Mouse (Mus musculus): Measurements from ENCODE around the gene Polr3k.

Gene Polr3k

DNA sequence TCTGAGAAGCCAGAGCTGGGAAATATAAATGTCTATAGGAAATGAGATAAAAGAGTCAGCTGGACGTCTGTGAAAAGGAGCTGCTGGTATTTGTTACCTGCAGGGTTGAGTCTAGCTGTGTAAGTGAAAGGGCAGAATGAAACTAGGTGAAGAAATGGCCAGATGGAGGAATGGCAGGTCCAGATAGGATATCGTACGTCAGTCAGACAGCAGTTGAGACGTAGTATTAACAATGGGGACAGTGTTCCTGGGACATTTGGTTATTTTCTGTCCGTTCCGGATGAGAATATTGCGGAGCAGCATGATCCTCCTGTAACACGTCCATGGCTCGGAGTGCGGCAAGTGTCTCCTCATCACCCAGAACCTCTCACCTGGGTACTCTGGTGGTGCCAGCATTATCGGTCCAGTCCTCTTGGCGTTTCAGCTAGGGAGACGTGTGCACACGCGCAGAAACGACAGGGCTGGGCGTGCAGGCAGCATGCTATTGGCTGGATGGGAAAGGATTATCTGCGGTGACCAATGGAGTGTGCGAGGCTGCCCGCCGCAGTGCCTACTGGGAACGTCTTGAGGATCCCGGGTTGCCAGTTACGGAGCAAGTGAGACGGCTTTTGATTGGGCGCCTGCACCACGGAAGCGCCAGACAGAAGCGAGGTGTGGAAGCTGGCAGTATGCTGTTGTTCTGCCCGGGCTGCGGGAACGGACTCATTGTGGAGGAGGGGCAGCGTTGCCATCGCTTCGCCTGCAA is at the start of gene Polr3k:
Gene Polr3k (plus strand): TSS at position 547 of the 745 bp plus-strand sequence.
- peak; percentile 92 for DNase-seq (ENCODE audit: low spot score)

DNA sequence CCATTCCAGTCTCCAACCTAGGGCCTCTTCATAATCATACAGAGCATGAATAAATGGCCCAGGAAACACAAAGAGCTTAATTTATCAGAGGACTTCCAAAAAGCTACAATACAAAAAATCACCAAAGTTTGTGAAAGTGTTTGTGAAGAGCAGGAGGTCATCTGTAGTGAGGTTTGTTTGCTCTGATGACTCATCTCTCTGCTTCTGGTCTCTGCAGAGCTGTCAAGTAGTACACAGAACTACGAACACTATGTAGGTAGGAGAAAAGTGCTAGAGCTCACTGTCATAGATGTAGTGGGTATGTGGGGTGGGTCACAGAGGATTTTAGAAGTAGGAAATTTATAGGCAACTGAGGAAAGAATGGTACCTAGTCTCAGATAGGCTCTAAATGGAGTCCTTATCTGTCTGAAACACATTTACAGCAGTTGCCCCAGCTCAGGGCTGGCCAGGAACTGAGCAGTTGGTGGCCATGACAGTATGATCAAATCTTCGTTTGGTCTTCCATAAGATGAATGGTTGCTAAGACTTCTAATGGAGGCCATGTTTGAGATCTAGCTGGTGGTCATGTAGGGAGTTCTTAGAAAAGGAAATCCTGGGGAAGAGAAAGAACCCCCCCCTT is 35.0 kb upstream of the Polr3k start:
- DNase-seq (ENCODE audit: low spot score): no peak

DNA sequence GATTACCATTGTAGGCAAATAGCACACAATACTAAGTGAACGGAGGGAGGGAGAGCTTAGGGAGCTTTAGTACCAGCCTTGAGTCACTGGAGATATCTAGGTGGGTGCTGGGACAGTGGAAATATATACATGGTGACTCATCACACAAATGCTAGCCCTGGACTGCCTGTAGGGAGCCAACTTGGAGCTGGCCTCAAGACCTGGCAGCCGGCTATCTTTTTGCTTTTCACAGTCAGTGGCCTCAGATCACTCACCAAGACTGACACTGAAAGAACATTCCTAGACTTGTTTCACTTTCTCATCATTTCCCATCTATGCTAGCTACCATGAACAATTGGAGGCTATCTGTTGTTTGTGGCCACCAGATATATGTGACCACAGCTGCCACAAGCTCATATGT is 31.4 kb upstream of the Polr3k start:
- DNase-seq (ENCODE audit: low spot score): no peak

DNA sequence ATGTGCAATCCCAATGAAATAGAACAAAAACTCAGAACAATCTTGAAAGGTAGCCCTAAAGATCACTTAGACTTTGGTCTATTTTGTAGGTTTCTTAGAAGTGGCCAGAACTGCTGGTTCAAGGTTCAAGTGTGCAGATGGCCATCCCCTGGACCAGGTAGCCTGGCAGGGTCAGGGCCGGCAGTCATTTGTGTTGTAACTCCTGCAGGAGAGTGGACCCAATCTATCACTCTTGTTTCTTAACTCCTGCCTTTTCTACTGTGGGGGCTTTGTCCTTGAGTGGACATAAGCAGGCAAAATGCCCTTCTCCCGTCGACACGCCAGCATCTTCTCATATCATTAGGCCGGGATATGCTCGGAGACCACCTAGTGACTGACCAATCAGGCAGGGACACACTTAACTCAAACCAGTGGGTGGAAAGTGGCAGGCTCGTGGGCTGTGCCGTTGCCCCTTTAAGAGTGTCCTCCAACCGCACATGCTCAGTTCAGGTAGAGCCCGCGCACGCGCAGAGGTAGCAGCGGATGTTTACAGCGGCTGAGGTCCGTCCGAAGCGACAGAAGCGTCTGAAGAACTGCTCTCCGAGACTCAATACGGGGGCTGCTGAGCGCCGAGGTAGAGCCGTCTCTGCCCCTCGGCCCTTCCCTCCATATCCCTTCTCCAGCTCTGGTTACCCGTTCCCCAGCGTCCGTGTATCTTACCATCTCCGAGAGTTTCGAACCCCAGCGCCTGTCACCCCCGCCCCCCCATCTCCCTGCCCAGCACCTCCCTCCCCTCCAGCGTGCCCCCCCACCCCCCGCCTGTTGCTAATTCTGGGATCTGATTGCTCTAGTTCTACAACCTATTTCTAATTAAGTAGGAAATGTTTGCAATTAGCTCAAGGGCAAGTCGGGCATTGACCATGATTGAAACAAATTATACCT is 26.5 kb upstream of the Polr3k start, which contains the start of gene Pcmtd2:
Gene Pcmtd2 (plus strand): TSS at position 483 of the 921 bp plus-strand sequence.
- DNase-seq (ENCODE audit: low spot score): peak; percentile 80

DNA sequence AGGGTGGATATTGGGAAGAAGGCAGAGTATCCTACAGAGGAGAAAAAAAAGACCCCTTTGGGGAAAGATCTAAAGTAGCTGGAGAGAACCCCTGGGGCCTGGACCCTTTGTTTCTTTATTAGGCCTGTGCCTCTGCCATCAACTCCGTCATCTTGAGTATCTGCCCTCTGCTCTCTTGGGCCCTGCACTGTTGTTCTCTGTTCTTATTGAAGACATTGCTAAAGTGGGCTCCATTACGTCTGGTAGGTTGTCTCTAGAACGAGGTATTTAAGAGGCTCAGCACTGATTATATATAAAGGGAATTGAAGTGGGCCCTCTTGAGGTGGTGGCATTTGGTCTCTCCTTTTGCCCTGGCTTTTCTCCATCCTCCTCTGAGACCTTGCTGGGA is 25.9 kb upstream of the Polr3k start:
- no peak for DNase-seq (ENCODE audit: low spot score)

DNA sequence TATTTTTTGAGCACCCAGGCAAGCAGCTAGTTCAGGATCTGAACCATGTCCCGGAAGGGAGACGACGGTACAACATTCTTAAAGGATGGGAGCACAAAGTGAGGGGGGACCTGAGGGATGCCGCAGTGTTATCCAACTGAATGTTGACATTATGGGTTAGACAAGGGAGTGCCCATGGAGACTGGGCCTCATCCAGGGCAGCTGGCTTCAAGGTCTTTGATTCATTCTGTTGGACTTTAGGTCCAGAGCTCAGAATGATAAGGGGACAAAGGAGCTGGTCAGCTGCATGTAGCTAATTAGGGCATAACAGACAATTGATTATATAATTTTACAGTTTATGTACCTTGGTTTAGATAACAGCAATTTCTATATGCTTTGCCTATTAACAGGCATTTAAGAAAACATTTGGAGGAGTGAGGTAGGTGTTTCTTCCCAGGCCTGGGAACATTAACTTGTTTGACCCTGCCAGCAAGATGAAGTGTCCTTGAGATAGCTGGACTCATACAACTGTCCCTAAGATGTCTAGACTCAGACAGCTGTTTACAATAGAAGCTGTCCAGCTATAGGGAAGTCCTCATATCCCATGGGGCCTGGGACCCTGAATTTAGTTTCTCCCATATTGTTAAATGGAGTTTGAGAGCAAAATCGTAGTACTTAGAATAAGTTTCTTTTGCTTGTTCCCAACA is 18.3 kb upstream of the Polr3k start:
- no peak for DNase-seq (ENCODE audit: low spot score)

DNA sequence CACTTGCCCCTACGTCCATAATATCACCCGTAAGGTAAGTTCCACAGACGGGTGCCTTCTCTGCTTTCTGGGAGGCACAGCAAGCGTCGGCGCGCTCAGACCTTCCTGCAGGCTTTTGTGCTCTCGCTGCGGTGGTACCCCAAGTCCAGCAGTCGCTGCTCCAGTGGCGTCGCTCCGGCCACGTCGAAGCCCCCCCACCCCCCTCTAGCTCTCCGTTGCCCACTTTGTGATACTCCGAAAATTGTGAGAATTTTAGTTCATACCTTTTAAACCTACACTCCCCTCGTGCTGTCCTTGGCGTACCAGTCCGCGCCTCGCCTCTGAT is 361 bp downstream of the Polr3k start:
- no peak for DNase-seq (ENCODE audit: low spot score)

DNA sequence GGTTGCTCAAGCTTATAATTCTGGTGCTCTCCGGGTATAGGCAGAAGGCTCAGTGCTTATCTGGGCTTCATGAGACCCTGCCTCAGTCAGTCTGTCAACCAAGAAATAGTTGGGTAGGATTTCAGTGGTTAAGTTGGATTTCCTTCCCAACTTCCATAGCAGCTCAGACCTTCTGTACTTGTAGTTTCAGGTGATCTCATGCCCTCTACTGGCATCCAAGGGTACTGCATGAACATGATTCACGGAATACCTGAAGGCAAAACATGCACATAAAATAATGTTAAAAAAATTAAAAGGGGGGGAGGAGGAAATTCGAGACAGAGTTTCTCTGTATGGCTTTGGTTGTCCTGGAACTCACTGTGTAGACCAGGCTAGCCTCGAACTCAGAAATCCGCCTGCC is 2.8 kb downstream of the Polr3k start:
- peak; percentile 83 for DNase-seq (ENCODE audit: low spot score)

DNA sequence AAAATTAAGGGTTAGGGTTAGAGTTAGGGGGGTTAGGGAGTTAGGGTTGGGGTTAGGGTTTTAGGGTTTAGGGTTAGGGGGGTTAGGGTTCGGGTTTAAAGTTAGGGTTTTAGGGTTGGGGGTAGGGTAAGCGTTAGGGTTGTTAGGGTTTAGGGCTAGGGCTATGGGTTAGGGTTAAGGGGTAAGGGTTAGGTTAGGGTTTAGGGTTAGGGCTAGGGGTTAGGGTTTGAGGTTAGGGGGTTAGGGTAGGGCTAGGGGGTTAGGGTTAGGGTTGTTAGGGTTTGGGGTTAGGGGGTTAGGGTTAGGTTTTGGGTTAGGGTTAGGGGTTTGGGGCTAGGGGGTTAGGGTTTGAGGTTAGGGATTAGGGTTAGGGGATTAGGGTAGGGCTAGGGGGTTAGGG is 6.9 kb downstream of the Polr3k start:
- no peak for DNase-seq (ENCODE audit: low spot score)

DNA sequence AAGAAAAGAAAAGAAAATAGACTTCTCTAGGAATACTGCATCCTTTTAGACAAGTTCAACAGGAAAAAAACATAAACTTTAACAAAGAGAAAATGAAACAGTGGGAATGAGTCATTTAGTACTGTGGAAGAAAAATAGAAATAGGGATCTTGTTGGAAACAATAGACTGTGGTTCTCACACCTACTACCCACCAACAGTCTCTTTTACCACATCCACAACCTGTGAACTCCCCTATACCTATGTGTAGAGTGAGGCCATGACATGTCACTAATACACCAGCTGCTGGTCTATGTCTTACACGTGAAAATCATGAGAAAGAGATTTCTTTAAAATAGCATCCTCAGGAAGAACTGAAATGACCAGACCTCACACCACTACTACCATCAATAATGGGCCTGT is 14.8 kb downstream of the Polr3k start:
- no peak for DNase-seq (ENCODE audit: low spot score)

DNA sequence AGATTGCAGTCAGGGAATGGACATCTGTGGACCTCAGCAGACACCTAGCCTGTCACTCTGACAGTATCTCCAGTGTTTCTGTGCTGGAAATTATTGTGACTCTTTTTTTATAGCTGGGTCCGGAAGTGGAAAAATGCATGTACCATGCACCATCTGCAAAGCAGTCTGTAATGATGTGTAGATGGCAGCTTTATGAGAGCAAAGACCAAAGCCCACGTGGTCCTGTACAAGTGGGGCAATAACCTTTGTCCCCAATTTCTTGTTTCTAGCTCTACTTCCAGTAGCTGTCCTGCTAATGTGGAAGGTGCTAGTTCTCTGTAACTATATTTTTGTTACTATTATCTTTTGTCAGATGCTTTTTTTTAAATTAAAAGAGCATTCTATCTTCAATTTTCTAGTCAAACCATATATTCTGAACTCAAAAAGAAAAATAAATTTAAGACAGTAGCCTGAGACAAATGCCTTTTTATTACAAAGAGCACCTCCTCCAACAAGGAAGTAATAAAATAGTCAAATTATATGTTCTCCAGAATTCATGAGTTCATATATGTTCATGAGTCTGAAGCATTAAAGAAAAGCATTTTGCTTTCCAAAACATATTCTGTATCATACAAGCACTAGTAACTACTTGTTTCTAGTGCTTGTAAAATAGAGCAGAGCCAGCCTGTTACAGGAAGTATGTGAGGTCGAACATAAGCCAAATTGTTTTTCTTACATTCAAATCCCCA is 19.0 kb downstream of the Polr3k start:
- no peak for DNase-seq (ENCODE audit: low spot score)

DNA sequence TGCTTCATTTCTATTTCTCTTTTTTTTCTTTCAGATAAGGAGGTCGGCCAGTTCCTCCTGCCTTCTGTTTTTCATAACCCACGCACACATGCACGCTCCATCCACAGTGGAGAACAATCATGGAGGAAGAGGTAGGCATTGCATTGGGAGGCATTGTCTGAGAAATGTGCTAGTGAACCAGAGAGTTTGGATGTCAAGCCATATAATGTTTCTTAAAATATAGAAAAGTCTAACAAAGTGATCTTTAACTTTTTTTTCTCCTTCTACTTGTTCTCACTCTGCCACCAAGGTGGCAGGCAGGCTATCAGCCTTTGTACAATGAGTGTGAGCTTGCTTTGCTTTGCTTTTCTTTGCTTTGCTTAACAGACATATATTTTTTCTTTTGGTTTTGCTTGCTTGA is 53.7 kb downstream of the Polr3k start:
- no peak for DNase-seq (ENCODE audit: low spot score)

DNA sequence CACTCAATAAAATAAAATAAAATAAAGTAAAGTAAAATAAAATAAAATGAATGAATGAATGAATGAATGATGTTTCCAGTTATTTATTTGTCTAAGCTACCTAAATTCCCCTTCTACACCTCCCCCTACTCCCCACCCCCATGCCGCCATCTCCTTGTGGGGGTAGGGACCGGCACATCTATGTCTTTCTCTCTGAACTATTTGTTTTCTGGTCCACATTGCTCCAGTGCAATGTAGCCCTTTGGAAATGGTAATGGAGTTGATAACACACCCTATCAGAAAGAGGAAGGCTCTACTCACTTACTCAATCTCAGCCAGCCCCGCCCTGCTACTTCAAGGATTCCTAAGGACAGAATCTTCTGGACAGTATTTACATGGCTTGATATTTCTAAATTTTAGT is 54.4 kb downstream of the Polr3k start:
- no peak for DNase-seq (ENCODE audit: low spot score)
